Mouse (Mus musculus) embryo, embryonic 11.5 days (tissue): ENCODE measurements around the gene Rabgap1l.

Experiments
- DNase-seq: peaks from one replicate; pipeline ENCODE4 v3.0.0-alpha.2; 2012; ENCODE audit warnings: low read depth, low spot score

Gene Rabgap1l

DNA sequence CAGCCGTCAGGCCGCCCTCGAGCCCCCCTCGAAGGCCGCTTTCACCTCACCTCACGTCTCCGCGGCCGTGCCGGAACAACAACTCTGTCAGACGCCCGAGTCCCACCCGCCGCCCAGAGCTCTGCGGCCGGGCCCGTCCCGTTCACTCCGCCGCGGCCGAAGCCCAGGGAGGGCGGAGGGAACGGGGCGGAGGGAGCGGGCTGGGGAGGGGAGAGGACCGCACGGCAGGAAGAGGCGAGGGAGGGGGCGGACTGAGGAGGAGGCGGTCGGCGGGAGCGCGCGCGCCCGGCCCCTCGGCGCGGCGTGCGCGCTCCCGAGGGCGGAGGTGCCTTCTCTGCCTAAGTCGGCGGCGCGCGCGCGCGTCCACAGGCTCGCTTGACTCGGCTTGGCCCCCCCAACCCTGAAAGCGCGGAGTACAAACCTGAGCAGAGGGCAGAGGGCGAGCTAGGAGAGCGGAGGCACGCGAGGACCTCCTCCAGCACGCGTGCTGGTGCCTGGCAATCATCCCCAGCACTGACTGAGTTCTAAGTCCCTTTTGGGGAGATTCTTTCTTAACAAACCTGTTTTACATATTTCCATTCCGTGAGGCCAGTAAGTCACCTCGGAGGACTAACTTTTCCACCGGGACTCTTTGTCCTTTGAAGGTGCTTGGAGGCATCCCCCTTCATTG is at the start of gene Rabgap1l:
TSS of gene Rabgap1l (minus strand) at position 526 of the 670 bp plus-strand sequence.
- DNase-seq: peak; percentile 87

DNA sequence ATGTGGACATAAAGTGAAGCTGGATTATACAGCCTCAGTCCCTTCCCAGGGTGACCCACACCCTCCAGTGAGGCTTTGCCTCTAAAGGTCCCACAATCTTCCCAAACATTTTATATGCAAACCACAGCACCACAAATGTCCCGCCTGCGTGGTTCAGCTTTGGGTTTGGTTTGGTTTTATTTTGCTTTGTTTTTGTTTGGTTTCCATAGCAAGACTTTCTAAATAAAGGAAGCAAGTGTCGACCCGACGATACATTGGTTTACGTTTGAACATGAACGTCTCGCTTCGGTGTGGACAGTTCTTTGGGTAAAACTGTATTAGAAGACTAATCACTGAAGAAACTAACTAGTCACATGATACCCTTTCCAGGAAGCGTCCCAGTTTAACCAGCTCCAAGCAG is 49.6 kb upstream of the Rabgap1l start:
- no peak for DNase-seq

DNA sequence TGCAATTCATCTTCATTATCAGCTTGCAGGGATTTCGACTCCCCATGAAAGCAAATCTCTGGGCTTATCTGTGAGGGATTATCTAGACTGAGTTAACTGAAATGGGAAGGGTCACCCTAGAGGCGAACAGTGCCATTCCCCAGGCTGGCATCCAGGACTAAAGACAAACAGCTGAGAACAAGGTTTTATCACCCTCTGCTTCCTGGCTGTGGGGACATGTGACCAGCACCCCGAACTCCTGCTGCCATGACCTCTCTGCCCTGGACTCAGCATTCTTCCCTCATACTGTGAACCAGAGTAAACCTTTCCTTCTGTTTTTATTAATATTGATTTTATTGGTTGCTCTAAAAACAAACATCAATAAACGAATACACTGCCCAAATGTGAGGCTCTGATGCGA is 47.6 kb upstream of the Rabgap1l start:
- DNase-seq: no peak

GRCm38 (mm10) chr1:160839095-160839494 is 46.1 kb upstream of the Rabgap1l start:
- DNase-seq: no peak

- DNase-seq: no peak
Observed at GRCm38 (mm10) chr1:160834446-160834845, 41.4 kb upstream of the Rabgap1l start.

GRCm38 (mm10) chr1:160832267-160833021 is 39.4 kb upstream of the Rabgap1l start:
- no peak for DNase-seq

GRCm38 (mm10) chr1:160830608-160831498 is 37.8 kb upstream of the Rabgap1l start:
- DNase-seq: no peak

GRCm38 (mm10) chr1:160825441-160825856 is 32.4 kb upstream of the Rabgap1l start:
- no peak for DNase-seq

- no peak for DNase-seq
Observed at GRCm38 (mm10) chr1:160823638-160824037, 30.6 kb upstream of the Rabgap1l start.

DNA sequence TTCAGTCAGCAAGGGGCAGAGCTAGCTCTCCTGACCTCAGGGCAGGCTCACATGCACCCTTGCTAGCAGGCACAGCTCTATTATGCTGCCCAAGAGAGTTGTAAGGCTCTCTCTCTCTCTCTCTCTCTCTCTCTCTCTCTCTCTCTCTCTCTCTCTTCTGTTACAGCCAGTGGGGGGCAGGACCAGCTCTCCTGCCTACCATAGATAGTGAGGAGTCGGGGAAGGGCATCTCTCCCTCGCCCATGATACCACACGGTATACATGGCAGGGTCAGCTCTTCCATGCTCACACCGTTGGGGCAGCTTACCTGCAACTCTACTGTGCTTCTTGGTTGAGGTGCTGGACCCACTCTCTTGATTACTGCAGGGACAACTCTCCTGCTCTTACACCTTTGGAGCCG is 21.2 kb upstream of the Rabgap1l start:
- no peak for DNase-seq

DNA sequence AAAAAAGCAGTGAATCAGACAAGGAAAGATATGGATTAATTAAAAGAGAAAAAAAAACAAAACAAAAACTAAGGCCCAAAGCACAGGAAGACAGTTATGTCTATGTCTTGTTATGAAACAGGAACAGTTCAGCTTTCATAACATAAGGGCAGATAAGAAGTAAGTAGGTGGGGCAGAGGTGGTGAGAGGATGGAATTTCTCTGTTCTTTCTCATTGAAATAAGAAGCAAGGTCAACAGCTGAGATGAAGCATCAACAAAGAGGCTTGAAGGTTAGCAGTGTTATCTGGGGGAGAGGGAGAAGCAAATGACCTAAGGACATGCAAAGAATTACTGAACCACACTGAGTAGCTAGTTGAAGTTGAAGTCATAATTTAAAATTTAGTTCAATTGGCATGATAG is 19.4 kb upstream of the Rabgap1l start:
- no peak for DNase-seq

DNA sequence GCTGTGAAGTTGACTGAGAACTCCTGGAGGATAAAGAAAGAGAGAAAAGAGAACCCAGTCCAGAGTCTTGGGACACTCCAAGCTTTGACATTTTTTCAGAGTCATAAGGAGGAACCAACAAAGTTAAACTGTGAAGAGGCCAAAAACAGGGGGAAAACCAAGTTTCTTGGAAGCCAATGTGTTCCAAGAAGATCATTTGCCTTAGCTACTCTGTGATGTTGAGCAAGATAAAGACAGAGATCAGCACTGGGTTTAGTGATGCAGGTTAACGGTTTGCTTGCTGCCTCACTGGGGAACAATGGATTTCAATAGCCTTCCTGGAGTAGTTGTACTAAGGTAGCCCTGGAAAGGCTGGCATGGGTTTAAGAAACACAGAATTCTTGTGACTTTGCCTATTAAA is 18.9 kb upstream of the Rabgap1l start:
- DNase-seq: no peak

DNA sequence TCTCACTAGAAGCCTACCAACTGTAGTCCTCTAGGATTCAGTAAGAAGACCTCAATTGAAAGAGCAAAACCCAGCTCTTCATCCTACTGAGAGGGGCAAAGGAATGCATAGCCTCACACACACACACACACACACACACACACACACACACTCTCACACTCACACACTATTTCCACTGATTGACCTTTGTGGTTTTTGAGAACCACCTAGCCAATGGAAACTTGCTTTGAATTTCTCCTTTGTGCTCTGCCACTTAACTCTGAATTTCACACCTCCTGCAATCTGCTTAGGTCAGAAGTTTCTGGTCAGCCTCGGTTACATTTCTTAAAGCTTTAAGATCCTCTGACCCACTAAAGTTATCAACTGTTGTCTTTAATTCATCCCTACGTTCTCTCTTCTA is 12.3 kb upstream of the Rabgap1l start:
- no peak for DNase-seq

DNA sequence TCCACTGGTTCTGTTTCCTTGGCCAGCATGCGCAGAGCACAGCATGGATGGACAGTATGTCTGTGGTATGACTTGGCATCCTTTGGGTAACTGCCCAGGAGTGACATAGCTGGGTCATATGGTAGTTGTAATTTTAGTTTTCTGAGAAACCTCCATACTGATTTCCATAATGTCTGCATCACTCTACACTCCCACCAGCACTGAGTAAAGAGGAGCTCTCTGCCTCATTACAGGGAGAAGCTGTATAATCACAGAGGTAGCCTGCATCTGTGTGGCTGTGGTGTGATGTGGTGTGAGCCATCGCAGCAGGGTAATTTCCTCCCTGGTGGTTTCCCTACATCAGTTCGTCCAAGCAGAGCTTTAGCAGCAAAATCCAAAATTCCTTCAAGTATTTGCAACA is 7.0 kb upstream of the Rabgap1l start:
- no peak for DNase-seq

- no peak for DNase-seq
Observed at GRCm38 (mm10) chr1:160795016-160795415, 2.0 kb upstream of the Rabgap1l start.

DNA sequence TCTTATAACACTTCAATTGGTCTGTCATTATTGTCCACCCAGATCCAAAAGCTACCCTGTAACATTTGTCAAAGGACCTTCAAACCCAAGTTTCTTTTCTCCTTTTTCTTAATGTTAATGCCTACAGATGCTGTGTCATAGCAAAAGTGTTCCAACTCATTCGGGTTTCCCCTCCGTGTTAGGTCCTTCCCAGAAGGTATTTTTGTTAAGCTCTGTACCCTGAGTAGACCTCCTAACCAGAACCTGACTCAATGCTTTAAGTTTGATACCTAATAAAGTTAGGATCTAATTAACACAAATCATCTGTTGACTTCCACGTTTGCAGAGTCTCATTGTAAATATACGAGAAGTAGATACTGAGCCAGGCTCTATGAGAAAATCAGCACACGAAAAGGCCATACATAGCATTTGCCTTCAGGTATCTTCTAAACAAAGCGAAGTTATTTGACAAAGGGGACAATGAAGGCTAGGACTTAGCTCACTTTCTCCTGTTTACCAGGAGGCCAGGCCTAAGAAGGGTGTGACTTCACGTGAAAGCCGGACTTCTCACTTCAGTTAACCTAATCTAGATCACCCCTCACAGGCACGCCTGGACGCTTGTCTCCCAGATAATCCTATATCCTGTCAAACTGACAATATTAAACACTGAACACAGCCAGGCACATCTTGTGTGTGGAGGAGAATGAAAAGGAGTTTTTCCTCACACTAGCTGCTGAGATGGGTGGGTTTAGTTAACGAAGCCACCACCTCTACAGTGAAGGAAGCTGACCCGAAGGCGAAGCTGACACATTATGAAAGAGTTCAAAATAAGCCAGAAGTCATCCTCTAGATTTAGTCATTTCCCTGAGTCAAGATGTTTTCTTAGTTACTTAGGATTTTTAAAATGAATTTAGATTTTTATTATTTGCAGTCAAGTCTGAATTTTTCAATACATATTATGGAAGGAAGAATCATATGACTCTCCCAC is 1.1 kb upstream of the Rabgap1l start:
- no peak for DNase-seq

GRCm38 (mm10) chr1:160792156-160792685 is 790 bp downstream of the Rabgap1l start:
- DNase-seq: peak; percentile 20

DNA sequence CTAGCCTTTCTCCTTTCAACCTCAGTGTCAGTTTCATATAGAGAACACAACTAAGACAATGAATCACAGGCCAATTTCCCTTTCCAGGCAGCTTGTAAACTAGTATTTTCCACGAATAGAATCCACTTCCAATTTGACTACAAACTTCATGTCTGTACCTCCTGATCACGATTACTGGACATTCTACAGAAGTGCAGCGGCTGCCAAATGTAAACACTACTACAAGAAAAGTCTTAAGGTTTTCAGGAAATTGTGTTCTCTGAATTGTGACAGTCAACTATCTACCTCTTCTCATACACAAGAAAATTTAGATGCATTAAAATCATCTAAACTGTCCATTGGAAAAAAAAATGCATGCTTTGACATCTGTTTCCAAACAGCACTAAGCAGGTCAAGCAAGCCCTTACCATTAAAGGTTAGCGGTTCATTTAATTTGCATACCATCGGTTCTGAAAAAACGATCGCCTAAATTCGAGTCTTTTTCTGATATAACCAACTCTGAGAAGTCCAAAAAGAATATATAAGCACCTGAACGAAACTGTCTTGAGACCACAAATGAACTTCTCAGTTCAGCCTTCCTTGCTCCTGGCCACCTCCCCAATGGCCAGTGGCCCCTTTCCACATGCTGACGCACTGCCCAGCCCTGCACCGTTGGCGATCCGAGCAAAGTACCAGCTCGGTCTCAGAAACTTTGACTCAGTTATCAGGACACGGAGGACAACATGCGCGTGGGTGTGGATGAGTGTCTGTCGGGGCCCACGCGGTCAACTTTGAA is 1.4 kb downstream of the Rabgap1l start:
- DNase-seq: no peak

GRCm38 (mm10) chr1:160790630-160791029 is 2.4 kb downstream of the Rabgap1l start:
- no peak for DNase-seq

- no peak for DNase-seq
Observed at GRCm38 (mm10) chr1:160789876-160790275, 3.1 kb downstream of the Rabgap1l start.
